Mouse (Mus musculus) heart, adult 2 months (tissue): Measurements from ENCODE around the gene Flnc. TPM values are rescaled to one million over a fixed set of nuclear protein-coding genes. Genes with fewer than 3 reads are reported as not detected.
"Not testable (repeated sequence)": the region's sequence is repeated elsewhere in the genome, so short reads cannot be mapped to it uniquely, and the experiment has no call there.

ENCODE experiments used
- DNase-seq, 2 experiments: peaks; one replicate each; pipeline ENCODE4 v3.0.0; 2021
- H3K27ac ChIP-seq: fragments of 200-600 bp; 2 replicates; pipeline ENCODE4 v1.8.1; 2022
- H3K27me3 ChIP-seq: fragments of 200-500 bp; 2 replicates; pipeline ENCODE4 v1.6.1; 2012; ENCODE audit warnings: mild to moderate bottlenecking, low read length, inconsistent platforms, mixed read lengths; ENCODE audit not compliant: control insufficient read depth, insufficient read depth
- H3K36me3 ChIP-seq: fragments of 200-500 bp; 2 replicates; pipeline ENCODE4 v1.6.1; 2012; ENCODE audit warnings: low read length, inconsistent platforms; ENCODE audit not compliant: control insufficient read depth, insufficient read depth
- H3K4me1 ChIP-seq: fragments of 200-500 bp; 2 replicates; pipeline ENCODE4 v1.6.1; 2011; ENCODE audit warnings: low read length; ENCODE audit not compliant: control insufficient read depth, insufficient read depth
- H3K4me3 ChIP-seq: fragments of 200-600 bp; 2 replicates; pipeline ENCODE4 v1.8.1; 2022
- H3K79me2 ChIP-seq: fragments of 200-500 bp; replicated peaks from 2 replicates; pipeline ENCODE4 v1.6.1; 2012; ENCODE audit warnings: mild to moderate bottlenecking, inconsistent platforms, low read length, moderate library complexity, mixed read lengths; ENCODE audit not compliant: control insufficient read depth, insufficient read depth
- H3K9ac ChIP-seq: fragments of 200-500 bp; 2 replicates; pipeline ENCODE4 v1.6.1; 2012; ENCODE audit warnings: low read depth, mild to moderate bottlenecking, control low read depth, inconsistent platforms, low read length, mixed read lengths
- CTCF ChIP-seq: fragments of 200-600 bp; IDR thresholded peaks from 2 replicates; pipeline ENCODE4 v1.8.1; 2022; ENCODE audit warnings: antibody characterized with exemption, mild to moderate bottlenecking, moderate library complexity
- EP300 ChIP-seq: fragments of 200-500 bp; IDR thresholded peaks from 2 replicates; pipeline ENCODE4 v1.6.1; 2011; ENCODE audit warnings: low read depth, low read length, control low read depth; ENCODE audit not compliant: insufficient read depth
- POLR2A ChIP-seq: fragments of 200-500 bp; IDR thresholded peaks from 2 replicates; pipeline ENCODE4 v1.6.1; 2011; ENCODE audit warnings: mild to moderate bottlenecking, low read depth, low read length, control low read depth; ENCODE audit not compliant: insufficient read depth
- WGBS: fragments of 180-500 bp; shearing (Covaris S2); methylation state at CpG from one replicate; pipeline ENCODE4 v1.1.7; 2018; 5-methylcytosine and 5-hydroxymethylcytosine counted together
- intact Hi-C: fragments of 180-260 bp; cut with DNase I; formaldehyde crosslinking; loops from one replicate; pipeline ENCODE4 v1.15.1; 2025
- long read RNA-seq: library from polyadenylated mRNA; stranded (forward); transcript quantifications from one replicate; pipeline ENCODE4 v2.0.0, GENCODE M21; 2021
- polyA plus RNA-seq: library from polyadenylated mRNA; depleted of rRNA; stranded (reverse); fragments of >200 nt; gene quantifications from 2 replicates; pipeline ENCODE4 v1.2.3, GENCODE M21; 2012; rRNA removed
- total RNA-seq, 2 experiments: library from RNA; stranded (reverse); gene quantifications; 2 replicates each; pipeline ENCODE4 v1.2.3; 2021

Gene Flnc
- total RNA-seq (100 to 1,000 TPM; 192 to 222 TPM), polyA plus RNA-seq (56.0 and 69.0 TPM in 2 replicates)
- long read RNA-seq, full-length matches to known transcripts, result 2 of 41 reads
- long read RNA-seq, partial matches to known transcripts, result 36 of 41 reads
- long read RNA-seq, other reads (novel, unspliced or antisense), result 3 of 41 reads

GRCm38 (mm10) chr6:29433038-29433803 lies at the start of gene Flnc:
Flnc (plus strand) TSS chr6:29433256.
- Histone ChIP-seq H3K27me3 (no peaks in the 10 kb centered on the region), H3K79me2 (no peaks in the 10 kb centered on the region), H3K36me3 (no peaks in the 10 kb centered on the region), H3K27ac (peak within 1 kb of the TSS; percentile 89), H3K9ac (peak within 1 kb of the TSS; percentile 79), H3K4me3 (peak within 1 kb of the TSS; percentile 65), H3K4me1 (no peaks in the 10 kb centered on the region; the same call in 1 of the 2 replicates)
- peak; percentile 74 to 78 for DNase-seq
- intact Hi-C loops, result loop anchor here (5.0 kb wide), 1 partner anchor 71 kb away; no protein-coding TSS in a partner anchor
- WGBS, result under 1% methylated on average over 72 of the region's 77 CpGs
- TF ChIP-seq POLR2A, result no peak; the same call in 1 of the 2 replicates
- 0 out of 2 replicates have a peak, but pooled peaks have one; percentile 10 for TF ChIP-seq EP300

GRCm38 (mm10) chr6:29388052-29388518 lies 45.0 kb upstream of the Flnc start, which contains the start of gene Opn1sw:
Opn1sw (minus strand) TSS chr6:29388468.
- Histone ChIP-seq H3K79me2 (no peaks in the 10 kb centered on the region), H3K27ac (no peak within 1 kb of the TSS; the same call in 1 of the 2 replicates), H3K4me3 (no peak within 1 kb of the TSS), H3K27me3 (no peaks in the 10 kb centered on the region), H3K36me3 (no peaks in the 10 kb centered on the region), H3K9ac (no peak within 1 kb of the TSS), H3K4me1 (peaks cover 2% of the 10 kb centered on the region; the same call in 1 of the 2 replicates)
- intact Hi-C loops, result no loop called here
- DNase-seq, result no peak
- 3% methylated on average over 12 of the region's 12 CpGs for WGBS
- TF ChIP-seq EP300 (no peak), CTCF (no peak), POLR2A (no peak)

- TF ChIP-seq EP300 (0 out of 2 replicates have a peak, but pooled peaks have one; percentile 36), CTCF (no peak)
- H3K9ac ChIP-seq, result no peak overlapping the region
- peaks cover 2% of the 10 kb centered on the region; the same call in 1 of the 2 replicates for H3K4me1 ChIP-seq
- 2% methylated on average over 11 of the region's 11 CpGs for WGBS
- H3K4me3 ChIP-seq, result no peak overlapping the region
- no peaks in the 10 kb centered on the region for H3K27me3 ChIP-seq
- H3K27ac ChIP-seq, result no peak overlapping the region
- H3K36me3 ChIP-seq, result no peaks in the 10 kb centered on the region
- peak; percentile 90 to 92 for DNase-seq
- no peaks in the 10 kb centered on the region for H3K79me2 ChIP-seq
- intact Hi-C loops, result loop anchor here (1.0 kb wide), 1 partner anchor 43 kb away; no protein-coding TSS in a partner anchor
Observed at GRCm38 (mm10) chr6:29388606-29389080, 44.4 kb upstream of the Flnc start.

- intact Hi-C loops, result loop anchor here (1.0 kb wide), 1 partner anchor 42 kb away; no protein-coding TSS in a partner anchor
Observed at GRCm38 (mm10) chr6:29389425-29389824, 43.6 kb upstream of the Flnc start.

GRCm38 (mm10) chr6:29390500-29390899 lies 42.6 kb upstream of the Flnc start:
- not testable (repeated sequence) for H3K27ac ChIP-seq, H3K4me1 ChIP-seq, H3K4me3 ChIP-seq, DNase-seq, H3K9ac ChIP-seq, H3K27me3 ChIP-seq, H3K36me3 ChIP-seq, H3K79me2 ChIP-seq
- 77% methylated on average over 1 of the region's 1 CpGs for WGBS
- intact Hi-C loops, result loop anchor here (5.0 to 10.0 kb wide), 2 partner anchors 97 to 254 kb away; no protein-coding TSS in a partner anchor

More at GRCm38 (mm10) chr6:29389425-29389824, 43.6 kb upstream of the Flnc start:
- no peaks in the 10 kb centered on the region; the same call in 1 of the 2 replicates for H3K27me3 ChIP-seq
- peaks cover 2% of the 10 kb centered on the region; the same call in 1 of the 2 replicates for H3K4me1 ChIP-seq
- no peak overlapping the region for H3K27ac ChIP-seq
- no peaks in the 10 kb centered on the region for H3K79me2 ChIP-seq
- H3K4me3 ChIP-seq, result no peak overlapping the region
- H3K9ac ChIP-seq, result no peak overlapping the region
- TF ChIP-seq POLR2A (no peak), EP300 (no peak), CTCF (no peak)
- peak in 1 of 2 experiments; percentile 11 for DNase-seq
- 37% methylated on average over 9 of the region's 9 CpGs for WGBS
- H3K36me3 ChIP-seq, result no peaks in the 10 kb centered on the region

GRCm38 (mm10) chr6:29391241-29391640 lies 41.8 kb upstream of the Flnc start:
- H3K9ac ChIP-seq, H3K79me2 ChIP-seq, H3K27me3 ChIP-seq, DNase-seq, H3K36me3 ChIP-seq, H3K4me1 ChIP-seq, H3K4me3 ChIP-seq, H3K27ac ChIP-seq: not testable (repeated sequence)
- WGBS, result 67% methylated on average over 8 of the region's 8 CpGs
- intact Hi-C loops, result loop anchor here (5.0 to 10.0 kb wide), 2 partner anchors 96 to 254 kb away; no protein-coding TSS in a partner anchor
